Mouse (Mus musculus): ENCODE results near the gene Sugp1. TPM values are rescaled to one million over a fixed set of nuclear protein-coding genes. Genes with fewer than 3 reads are reported as not detected.
"Not testable (repeated sequence)": the region's sequence is repeated elsewhere in the genome, so short reads cannot be mapped to it uniquely, and the experiment has no call there.

Gene Sugp1
- 53.8 and 55.7 TPM in 2 replicates for polyA plus RNA-seq (2016; fragmentation: Nextera tagmentation; extraction: Ambion mirVana)

DNA sequence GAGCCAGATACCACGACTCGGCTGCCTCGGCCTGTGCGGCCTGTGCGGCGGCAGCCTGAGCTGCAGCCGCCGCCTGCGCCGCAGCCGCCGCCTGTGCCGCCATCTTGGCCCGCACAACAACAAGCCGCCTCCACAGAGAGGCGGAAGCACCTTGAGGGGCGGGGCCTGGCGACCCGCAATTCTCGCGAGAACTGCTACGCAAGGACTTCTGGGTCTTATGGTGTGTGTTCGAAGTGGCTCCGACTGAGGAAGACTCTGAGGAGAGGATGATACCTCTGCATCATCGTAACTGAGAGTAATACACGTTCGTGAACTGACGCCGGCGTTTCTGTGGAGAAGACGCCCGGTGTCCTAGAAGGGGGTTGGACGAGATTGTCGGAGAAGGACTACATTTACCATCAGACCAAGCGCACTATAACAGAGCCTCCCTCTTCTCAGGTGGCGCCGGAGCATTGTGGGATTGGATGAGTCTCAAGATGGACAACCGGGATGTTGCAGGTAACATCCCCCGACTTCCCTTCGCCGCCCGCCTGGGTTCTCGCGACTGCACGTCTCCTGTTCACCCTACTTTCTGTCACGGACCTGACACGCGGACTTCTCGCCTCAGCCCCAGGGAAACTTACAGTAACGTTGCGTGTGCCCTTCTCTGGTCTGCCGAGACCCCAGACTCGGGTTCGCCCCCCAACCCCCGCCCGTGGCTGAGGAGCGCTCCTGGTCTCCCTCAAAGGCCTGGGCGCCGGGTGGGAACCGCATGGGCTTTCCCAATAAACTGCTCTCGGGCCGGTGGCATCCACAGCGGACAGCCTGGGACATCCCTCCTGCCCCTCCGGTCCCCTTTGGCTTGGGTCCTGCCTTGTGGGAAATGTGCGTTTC lies at the start of gene Sugp1, which contains the start of gene Mau2:
Gene Sugp1 (plus strand): TSS at position 231 of the 873 bp plus-strand sequence.
Gene Mau2 (minus strand): TSS at position 152 of the 873 bp plus-strand sequence.
- Histone ChIP-seq H3K4me2 (peak within 1 kb of the TSS; percentile 93), H3K4me3 (replicated peaks) (peak within 1 kb of the TSS; percentile 99), H3K27me3 (no peaks in the 10 kb centered on the region), H3K4me1 (peaks cover 35% of the 10 kb centered on the region), H3K36me3 (replicated peaks) (no peaks in the 10 kb centered on the region), H3K9me3 (no peaks in the 10 kb centered on the region), H3K27ac (peak within 1 kb of the TSS; percentile 77), H3K9ac (peak within 1 kb of the TSS; percentile 93)
- peak; percentile 97 for ATAC-seq (ENCODE audit: low FRiP score)
- under 1% methylated on average over 65 of the region's 65 CpGs for WGBS

DNA sequence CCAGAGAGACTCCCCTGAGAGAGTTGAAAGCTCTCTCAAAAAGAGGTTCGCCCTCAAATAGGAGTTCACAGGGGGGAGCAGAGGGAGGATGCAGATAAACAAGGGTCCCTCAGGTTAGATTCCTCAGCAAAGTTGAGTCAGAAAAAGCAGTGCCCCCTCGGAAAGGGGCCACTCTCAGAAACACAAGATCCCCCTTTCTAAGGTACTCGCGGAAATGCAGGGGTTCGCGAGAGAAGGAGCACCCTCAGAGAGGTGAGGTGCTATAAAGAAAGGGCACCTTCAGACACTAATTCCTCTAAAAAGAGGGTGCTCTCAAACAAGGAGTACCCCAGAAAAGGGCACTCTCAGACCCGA lies 47.2 kb upstream of the Sugp1 start:
- Histone ChIP-seq H3K9me3 (no peaks in the 10 kb centered on the region), H3K27me3 (no peaks in the 10 kb centered on the region), H3K4me1 (peaks cover 22% of the 10 kb centered on the region), H3K27ac (peak overlapping the region; percentile 92), H3K36me3 (replicated peaks) (0 out of 2 replicates have a peak, but pooled peaks cover 9% of the 10 kb centered on the region), H3K4me2 (peak overlapping the region; percentile 89), H3K4me3 (replicated peaks) (peak overlapping the region; percentile 92), H3K9ac (peak overlapping the region; percentile 82)
- 0% methylated on average over 7 of the region's 7 CpGs for WGBS
- no peak for ATAC-seq (ENCODE audit: low FRiP score)

DNA sequence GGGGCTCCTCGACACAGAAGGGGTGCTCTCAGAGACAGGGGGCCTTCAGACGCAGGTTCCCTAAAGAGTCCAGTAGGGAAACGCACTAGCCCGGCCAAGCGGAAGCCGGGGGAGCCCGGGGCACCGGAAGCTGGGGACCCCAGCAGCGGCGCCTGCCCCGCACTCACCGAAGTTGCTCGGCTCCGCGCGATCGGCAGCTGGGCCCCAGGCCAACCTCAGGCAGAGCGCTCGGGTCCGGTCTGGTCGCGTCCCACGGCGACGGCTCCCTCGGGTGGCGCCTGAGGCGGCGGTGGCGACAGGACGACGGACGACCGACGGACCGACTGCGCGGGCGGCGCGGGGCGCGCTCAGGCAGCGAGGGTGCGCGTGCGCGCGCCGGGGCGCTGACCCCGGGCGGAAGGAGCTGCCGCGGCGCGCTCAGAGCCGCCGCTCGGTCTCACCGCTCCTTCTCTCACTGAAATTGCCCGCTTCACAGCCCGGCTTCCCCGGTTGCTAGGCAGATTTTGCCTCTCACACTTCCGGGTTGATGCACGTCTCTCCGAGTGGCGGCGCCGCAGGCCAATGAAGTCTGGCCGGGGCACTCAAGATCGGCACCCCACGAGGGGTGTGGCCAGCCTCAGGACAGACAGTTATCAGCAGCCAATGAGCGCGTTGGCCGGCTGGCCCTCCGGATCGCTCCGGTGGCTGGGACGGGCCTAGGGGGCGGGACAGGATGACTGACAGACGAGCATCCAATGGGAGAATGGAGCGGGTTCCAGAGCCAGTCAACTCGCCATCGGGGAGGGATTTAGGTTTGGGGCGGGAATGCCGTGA lies 46.6 kb upstream of the Sugp1 start, which contains the start of gene Gatad2a:
Gene Gatad2a (minus strand): TSS at position 609 of the 813 bp plus-strand sequence.
- Histone ChIP-seq H3K36me3 (replicated peaks) (0 out of 2 replicates have a peak, but pooled peaks cover 9% of the 10 kb centered on the region), H3K9ac (peak within 1 kb of the TSS; percentile 82), H3K9me3 (no peaks in the 10 kb centered on the region), H3K27me3 (no peaks in the 10 kb centered on the region), H3K27ac (peak within 1 kb of the TSS; percentile 92), H3K4me1 (peaks cover 22% of the 10 kb centered on the region), H3K4me2 (peak within 1 kb of the TSS; percentile 89), H3K4me3 (replicated peaks) (peak within 1 kb of the TSS; percentile 92)
- under 1% methylated on average over 86 of the region's 87 CpGs for WGBS
- peak; percentile 100 for ATAC-seq (ENCODE audit: low FRiP score)

DNA sequence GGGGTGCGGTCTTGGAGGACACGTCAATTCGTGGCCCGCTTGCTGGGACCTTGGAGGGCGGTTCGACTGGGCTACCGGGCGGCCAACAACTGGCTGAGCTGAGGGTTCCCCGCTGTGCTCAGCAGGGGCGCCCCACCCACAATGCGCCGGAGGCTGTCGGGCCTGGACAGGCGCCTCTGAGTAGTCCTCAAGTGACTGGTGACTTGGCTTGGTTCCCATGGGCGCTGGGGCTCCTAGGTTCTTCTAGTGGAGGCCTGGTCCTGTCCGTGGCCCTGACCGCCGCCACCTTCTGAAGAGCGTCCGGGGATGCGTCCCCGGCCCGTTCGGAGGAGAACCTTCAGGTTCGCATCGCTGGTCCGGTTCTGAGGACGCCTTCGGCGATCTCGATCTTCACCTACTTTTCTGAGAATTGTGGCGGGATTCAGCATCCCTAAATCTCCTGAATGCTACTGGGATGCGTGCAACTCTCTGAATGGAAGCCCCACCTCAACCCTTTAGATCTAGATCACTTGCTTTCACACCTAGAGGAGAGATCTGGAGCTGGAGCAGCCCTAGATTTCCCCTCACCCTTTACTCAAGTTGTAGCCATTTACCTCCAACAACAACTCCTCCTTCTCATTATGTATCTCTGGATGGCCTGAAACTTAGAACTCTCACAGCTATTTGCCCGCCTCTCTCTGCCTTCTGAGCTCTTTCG lies 45.9 kb upstream of the Sugp1 start:
- no peaks in the 10 kb centered on the region for H3K27me3 ChIP-seq
- 0 out of 2 replicates have a peak, but pooled peaks cover 9% of the 10 kb centered on the region for H3K36me3 ChIP-seq (replicated peaks)
- 2% methylated on average over 35 of the region's 35 CpGs for WGBS
- H3K4me3 ChIP-seq (replicated peaks), result peak overlapping the region; percentile 92
- peak overlapping the region; percentile 69 for H3K9ac ChIP-seq
- H3K27ac ChIP-seq, result peak overlapping the region; percentile 53
- peaks cover 27% of the 10 kb centered on the region for H3K4me1 ChIP-seq
- no peaks in the 10 kb centered on the region for H3K9me3 ChIP-seq
- ATAC-seq (ENCODE audit: low FRiP score), result no peak
- peak overlapping the region; percentile 89 for H3K4me2 ChIP-seq

DNA sequence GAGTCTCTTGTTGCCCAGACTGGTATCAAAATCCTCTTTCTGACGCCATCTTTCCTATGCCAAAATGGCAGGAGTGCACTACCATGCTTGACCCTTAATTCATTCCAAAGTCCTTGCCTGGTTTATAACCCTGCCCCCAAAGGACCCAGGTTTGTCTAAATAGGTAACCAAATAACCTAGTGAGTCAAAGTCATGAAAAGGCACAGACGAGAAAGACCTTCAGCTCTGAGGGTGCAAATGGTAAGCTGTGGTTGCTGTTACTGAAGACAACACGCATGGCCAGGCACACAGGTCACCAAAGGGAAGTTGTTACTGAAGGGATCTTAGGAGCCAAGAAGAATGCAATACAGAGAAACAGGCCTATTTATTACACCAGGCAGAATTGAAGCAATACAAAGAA lies 43.9 kb upstream of the Sugp1 start:
- Histone ChIP-seq H3K4me3 (replicated peaks) (no peak overlapping the region), H3K27me3 (no peaks in the 10 kb centered on the region), H3K4me1 (peaks cover 27% of the 10 kb centered on the region), H3K4me2 (no peak overlapping the region), H3K27ac (no peak overlapping the region), H3K36me3 (replicated peaks) (no peaks in the 10 kb centered on the region), H3K9ac (no peak overlapping the region), H3K9me3 (no peaks in the 10 kb centered on the region)
- WGBS, result 93% methylated on average over 3 of the region's 3 CpGs
- ATAC-seq (ENCODE audit: low FRiP score), result no peak

DNA sequence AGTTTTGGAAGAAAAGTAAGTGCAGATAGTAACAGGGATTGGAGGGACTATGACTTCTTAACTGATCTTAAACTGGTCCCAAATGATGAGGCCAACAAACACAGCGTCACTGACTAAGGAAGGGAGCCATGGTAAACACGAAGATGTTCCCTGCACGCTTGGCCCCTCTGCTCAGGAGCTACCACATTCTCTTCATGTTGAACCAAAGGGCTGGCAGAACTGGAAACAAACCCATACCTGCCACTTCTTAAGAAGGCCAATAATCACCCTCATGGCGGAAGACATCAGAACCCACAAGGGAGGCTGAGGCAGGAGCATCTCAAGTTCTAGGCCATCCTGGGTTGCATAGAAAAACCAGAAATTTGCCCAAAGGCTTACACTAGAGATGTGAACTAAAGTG lies 43.4 kb upstream of the Sugp1 start:
- Histone ChIP-seq H3K4me2 (no peak overlapping the region), H3K4me3 (replicated peaks) (no peak overlapping the region), H3K27ac (no peak overlapping the region), H3K36me3 (replicated peaks) (no peaks in the 10 kb centered on the region), H3K9me3 (no peaks in the 10 kb centered on the region), H3K4me1 (peaks cover 22% of the 10 kb centered on the region), H3K9ac (no peak overlapping the region), H3K27me3 (no peaks in the 10 kb centered on the region)
- ATAC-seq (ENCODE audit: low FRiP score), result no peak
- WGBS, result 89% methylated on average over 4 of the region's 4 CpGs

DNA sequence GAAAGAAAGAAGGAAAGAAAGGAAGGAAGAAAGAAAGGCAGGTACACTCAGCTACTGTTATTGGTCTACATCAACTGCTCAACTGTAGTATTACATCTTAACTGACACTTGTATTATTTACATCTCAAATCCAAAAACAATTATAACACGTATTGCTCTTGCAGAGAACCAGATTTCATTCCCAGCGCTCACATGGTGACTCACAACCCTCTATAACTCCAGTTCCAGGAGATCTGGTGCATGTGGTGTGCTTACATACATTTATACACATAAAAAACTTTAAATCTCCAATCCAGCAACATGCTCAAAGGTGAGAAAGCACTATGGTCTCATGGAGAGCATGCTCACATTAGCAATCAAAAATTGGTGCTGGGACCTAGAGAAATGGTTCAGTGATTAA lies 42.4 kb upstream of the Sugp1 start:
- 79% methylated on average over 2 of the region's 2 CpGs for WGBS

DNA sequence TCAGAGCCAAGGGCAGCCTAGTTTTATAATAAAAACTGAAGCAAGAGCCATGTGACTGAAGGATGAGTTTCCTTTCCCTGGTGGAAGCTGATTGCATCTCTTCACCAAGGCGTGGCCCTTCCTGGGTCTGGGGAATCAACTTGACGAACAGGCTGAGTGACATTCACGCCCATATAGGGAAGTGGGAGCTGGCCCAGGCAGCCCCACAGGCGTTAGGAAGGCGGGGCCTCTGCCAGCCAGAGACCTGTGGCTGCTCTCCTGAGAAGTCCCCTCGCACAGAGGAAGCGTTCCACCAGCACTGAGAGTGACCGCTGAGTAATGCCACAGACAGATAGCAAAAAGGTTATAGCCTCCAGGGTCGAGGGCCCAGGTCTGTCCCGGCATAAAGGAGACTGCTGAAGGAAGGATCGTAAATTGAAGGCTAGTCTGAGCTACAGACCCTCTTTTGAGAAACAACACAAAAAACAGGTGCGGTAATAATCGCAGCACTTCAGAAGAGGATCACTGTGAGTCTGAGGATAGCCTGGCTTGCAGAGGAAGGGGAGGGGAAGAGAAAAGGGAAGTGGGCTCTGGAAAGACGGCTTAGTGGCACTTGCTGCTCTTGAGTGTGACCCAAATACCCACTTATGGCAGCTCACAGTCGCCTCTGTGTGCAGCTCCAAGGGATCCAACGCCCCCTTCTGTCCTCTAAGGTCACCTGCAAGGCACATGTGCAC lies 41.3 kb upstream of the Sugp1 start:
- H3K4me3 ChIP-seq (replicated peaks), result no peak overlapping the region
- no peaks in the 10 kb centered on the region for H3K9me3 ChIP-seq
- H3K27me3 ChIP-seq, result no peaks in the 10 kb centered on the region
- H3K4me1 ChIP-seq, result peaks cover 11% of the 10 kb centered on the region; the same call in 1 of the 2 replicates
- H3K36me3 ChIP-seq (replicated peaks), result no peaks in the 10 kb centered on the region
- 5% methylated on average over 16 of the region's 16 CpGs for WGBS
- H3K9ac ChIP-seq, result no peak overlapping the region
- no peak for ATAC-seq (ENCODE audit: low FRiP score)
- peak overlapping the region; percentile 33 for H3K4me2 ChIP-seq
- H3K27ac ChIP-seq, result no peak overlapping the region

More for the DNA sequence above, 42.4 kb upstream of the Sugp1 start:
- Histone ChIP-seq H3K9ac (no peak overlapping the region), H3K36me3 (replicated peaks) (no peaks in the 10 kb centered on the region), H3K27me3 (no peaks in the 10 kb centered on the region), H3K27ac (no peak overlapping the region), H3K9me3 (no peaks in the 10 kb centered on the region), H3K4me1 (peaks cover 14% of the 10 kb centered on the region), H3K4me2 (no peak overlapping the region), H3K4me3 (replicated peaks) (no peak overlapping the region)
- no peak for ATAC-seq (ENCODE audit: low FRiP score)

DNA sequence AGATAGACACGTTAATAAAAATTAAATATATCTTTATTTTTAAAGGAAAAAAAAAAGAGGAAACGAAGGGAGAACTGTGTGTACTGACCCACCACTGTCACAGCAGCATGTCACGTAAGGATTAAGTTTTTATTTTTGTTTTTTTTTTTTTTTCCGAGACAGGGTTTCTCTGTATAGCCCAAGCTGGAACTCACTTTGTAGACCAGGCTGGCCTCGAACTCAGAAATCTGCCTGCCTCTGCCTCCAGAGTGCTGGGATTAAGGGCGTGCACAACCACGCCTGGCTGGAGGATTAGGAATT lies 40.8 kb upstream of the Sugp1 start:
- WGBS, result 42% methylated on average over 7 of the region's 7 CpGs
- not testable (repeated sequence) for H3K36me3 ChIP-seq (replicated peaks); H3K9me3 ChIP-seq; H3K4me1 ChIP-seq; H3K4me2 ChIP-seq; ATAC-seq (ENCODE audit: low FRiP score); H3K27ac ChIP-seq; H3K9ac ChIP-seq; H3K27me3 ChIP-seq; H3K4me3 ChIP-seq (replicated peaks)

DNA sequence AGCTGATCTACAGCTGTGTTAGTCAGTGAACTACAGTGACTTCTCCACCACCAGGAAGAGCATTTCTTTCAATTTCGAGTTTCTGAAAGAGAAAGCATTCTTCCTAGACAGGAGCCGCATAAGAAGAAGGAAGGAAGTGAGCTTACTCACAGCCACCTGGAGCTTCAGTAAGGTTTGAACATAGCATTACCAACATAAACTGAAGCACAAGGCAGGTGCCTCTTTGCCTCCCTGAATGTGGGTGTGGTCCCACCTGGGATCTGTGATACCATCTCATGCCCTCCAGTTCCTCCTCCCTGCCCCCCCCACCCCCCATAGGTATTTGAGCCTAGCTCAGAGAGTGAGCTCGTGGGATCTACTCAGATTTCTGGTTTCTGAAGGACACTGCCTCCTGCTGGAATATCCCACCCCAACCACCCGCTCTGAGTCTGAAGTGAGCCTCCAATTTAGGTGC lies 39.4 kb upstream of the Sugp1 start:
- Histone ChIP-seq H3K9ac (no peak overlapping the region), H3K4me2 (no peak overlapping the region), H3K27ac (no peak overlapping the region), H3K4me3 (replicated peaks) (no peak overlapping the region), H3K36me3 (replicated peaks) (no peaks in the 10 kb centered on the region), H3K27me3 (no peaks in the 10 kb centered on the region), H3K9me3 (no peaks in the 10 kb centered on the region), H3K4me1 (0 out of 2 replicates have a peak, but pooled peaks cover 6% of the 10 kb centered on the region)
- ATAC-seq (ENCODE audit: low FRiP score), result no peak
- WGBS, result 47% methylated on average over 4 of the region's 4 CpGs

DNA sequence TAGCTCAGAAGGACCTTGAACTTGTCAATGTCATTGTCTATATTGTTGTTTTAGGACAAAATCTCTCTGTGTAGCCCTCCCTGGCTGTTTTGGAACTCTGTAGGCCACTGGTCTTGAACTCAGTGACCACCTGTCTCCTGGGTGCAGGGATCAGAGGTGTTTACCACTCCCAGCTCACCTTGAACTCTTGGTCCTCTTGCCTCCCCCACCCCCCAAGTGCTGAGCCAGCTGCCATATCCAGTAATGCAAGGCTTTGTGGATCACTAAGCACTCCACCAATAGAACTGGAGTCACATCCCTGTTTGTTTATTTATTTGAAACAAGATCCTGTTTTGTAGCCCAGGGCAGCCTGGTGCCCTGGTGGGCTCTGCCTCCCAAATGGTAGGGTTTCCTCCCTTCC lies 38.3 kb upstream of the Sugp1 start:
- no peak overlapping the region for H3K27ac ChIP-seq
- 0 out of 2 replicates have a peak, but pooled peaks cover 6% of the 10 kb centered on the region for H3K4me1 ChIP-seq
- H3K9ac ChIP-seq, result no peak overlapping the region
- H3K36me3 ChIP-seq (replicated peaks), result no peaks in the 10 kb centered on the region
- H3K9me3 ChIP-seq, result no peaks in the 10 kb centered on the region
- no peaks in the 10 kb centered on the region for H3K27me3 ChIP-seq
- ATAC-seq (ENCODE audit: low FRiP score), result no peak
- H3K4me2 ChIP-seq, result no peak overlapping the region
- H3K4me3 ChIP-seq (replicated peaks), result no peak overlapping the region

Measured in forebrain, embryonic 12.5 days (tissue).